Mouse (Mus musculus) G1E (cell line): ENCODE results near the gene Cpt1c. TPM values are rescaled to one million over a fixed set of nuclear protein-coding genes. Genes with fewer than 3 reads are reported as not detected.

Experiments
- ATAC-seq: 2 replicates; pipeline ENCODE4 v1.8.0; 2016; ENCODE audit warnings: mild to moderate bottlenecking; ENCODE audit not compliant: insufficient number of reproducible peaks, poor library complexity, low FRiP score, severe bottlenecking; ENCODE audit errors: extremely low read depth
- DNase-seq: peaks from one replicate; pipeline ENCODE4 v3.0.0; 2012; ENCODE audit warnings: low spot score
- H3K27me3 ChIP-seq: 2 replicates; pipeline ENCODE4 v1.6.1; 2012; ENCODE audit warnings: mild to moderate bottlenecking, low read length, inconsistent platforms; ENCODE audit not compliant: insufficient read depth
- H3K36me3 ChIP-seq: replicated peaks from 2 replicates; pipeline ENCODE3; 2012; ENCODE audit warnings: mild to moderate bottlenecking, inconsistent platforms
- H3K4me1 ChIP-seq: 2 replicates; pipeline ENCODE4 v1.6.1; 2012; ENCODE audit warnings: low read depth, low read length, inconsistent platforms, mixed read lengths; ENCODE audit not compliant: insufficient read depth
- H3K4me3 ChIP-seq: 2 replicates; pipeline ENCODE4 v1.5.1; 2012; ENCODE audit warnings: low read depth, mild to moderate bottlenecking, inconsistent platforms, low read length, moderate library complexity, mixed read lengths
- H3K9me3 ChIP-seq: replicated peaks from 2 replicates; pipeline ENCODE4 v1.6.1; 2012; ENCODE audit warnings: inconsistent platforms
- CTCF ChIP-seq: IDR thresholded peaks from 2 replicates; pipeline ENCODE4 v1.5.1; 2012; ENCODE audit warnings: low read depth, low read length, inconsistent platforms, mixed read lengths
- GATA1 ChIP-seq: IDR thresholded peaks from 2 replicates; pipeline ENCODE4 v1.6.1; 2012; ENCODE audit warnings: borderline replicate concordance, low read length, inconsistent platforms, mixed read lengths
- GATA2 ChIP-seq: IDR thresholded peaks from 2 replicates; pipeline ENCODE4 v1.6.1; 2012; ENCODE audit warnings: low read depth, low read length, inconsistent platforms, borderline replicate concordance
- POLR2AphosphoS5 ChIP-seq: IDR thresholded peaks from 2 replicates; pipeline ENCODE4 v1.6.1; 2012; ENCODE audit warnings: low read depth, low read length, inconsistent platforms; ENCODE audit not compliant: insufficient replicate concordance
- TAL1 ChIP-seq: conservative IDR thresholded peaks from 2 replicates; pipeline ENCODE4 v1.6.1; 2012; ENCODE audit warnings: low read depth, low read length, inconsistent platforms, mixed read lengths
- polyA plus RNA-seq: library from polyadenylated mRNA; stranded (reverse); fragments of >175 nt; gene quantifications from 2 replicates; pipeline ENCODE4 v1.2.3, GENCODE M21; 2012
- total RNA-seq, 2 experiments: library from RNA; stranded (forward) in 1 of 2; stranded (reverse) in 1 of 2; fragments of 200-1000 nt in 1 of 2; fragments of >200 nt in 1 of 2; fragmentation: Nextera tagmentation in 1 of 2; gene quantifications; 2 replicates each; pipeline ENCODE4 v1.2.3; 2014 to 2017

The Cpt1c gene
- total and polyA plus RNA-seq, 3 experiments = 0.11 to 2.4 (median 0.28) TPM

GRCm38 (mm10) chr7:44916881-44917280, 57.8 kb downstream of the Cpt1c start:
- no peak for ATAC-seq
- H3K9me3 ChIP-seq = no peaks in the 10 kb centered on the region
- peaks cover 11% of the 10 kb centered on the region for H3K4me1 ChIP-seq
- no peak for DNase-seq
- H3K4me3 ChIP-seq = no peak overlapping the region
- peaks cover 95% of the 10 kb centered on the region for H3K36me3 ChIP-seq
- H3K27me3 ChIP-seq = no peaks in the 10 kb centered on the region
- TF ChIP-seq GATA1 = no peak

GRCm38 (mm10) chr7:44916191-44916590, 58.5 kb downstream of the Cpt1c start:
- Histone ChIP-seq H3K9me3 (no peaks in the 10 kb centered on the region), H3K4me1 (peaks cover 7% of the 10 kb centered on the region), H3K4me3 (no peak overlapping the region), H3K36me3 (peaks cover 96% of the 10 kb centered on the region), H3K27me3 (no peaks in the 10 kb centered on the region)
- ATAC-seq (no peak), DNase-seq (no peak)
- TF ChIP-seq GATA2 (no peak), CTCF (no peak), GATA1 (no peak), TAL1 (no peak), POLR2AphosphoS5 (no peak)

GRCm38 (mm10) chr7:44915314-44915713, 59.3 kb downstream of the Cpt1c start:
- Histone ChIP-seq H3K4me3 (no peak overlapping the region), H3K36me3 (peaks cover 96% of the 10 kb centered on the region), H3K4me1 (peaks cover 7% of the 10 kb centered on the region), H3K27me3 (no peaks in the 10 kb centered on the region), H3K9me3 (no peaks in the 10 kb centered on the region)
- DNase-seq (no peak), ATAC-seq (no peak)
- no peak for TF ChIP-seq GATA1
- TF ChIP-seq TAL1 = no peak
- TF ChIP-seq POLR2AphosphoS5 = no peak
- no peak for TF ChIP-seq GATA2
- TF ChIP-seq CTCF = no peak

- no peak overlapping the region for H3K4me3 ChIP-seq
- DNase-seq = no peak
- TF ChIP-seq GATA2 (no peak), POLR2AphosphoS5 (no peak), GATA1 (no peak), TAL1 (no peak), CTCF (no peak)
- peaks cover 7% of the 10 kb centered on the region for H3K4me1 ChIP-seq
- H3K9me3 ChIP-seq = no peaks in the 10 kb centered on the region
- no peak for ATAC-seq
- no peaks in the 10 kb centered on the region for H3K27me3 ChIP-seq
- peaks cover 98% of the 10 kb centered on the region for H3K36me3 ChIP-seq
These were observed 60.3 kb downstream of the Cpt1c start for GRCm38 (mm10) chr7:44914396-44914795.

Other genes with a start within 250 kb of the Cpt1c start
Only the 20 nearest of the 35 such genes appear.
- 13.3 and 14.4 TPM in 2 replicates for gene Akt1s1, start 125.9 kb downstream of the Cpt1c start, total RNA-seq (2014; fragmentation: Nextera tagmentation)
- 23.7 and 32.5 TPM in 2 replicates for gene Akt1s1, start 125.9 kb downstream of the Cpt1c start, total RNA-seq (2017)
- gene Akt1s1, start 125.9 kb downstream of the Cpt1c start, polyA plus RNA-seq = 290 and 566 TPM in 2 replicates
- gene Tbc1d17, start 125.8 kb downstream of the Cpt1c start, total RNA-seq (2014; fragmentation: Nextera tagmentation) = 32.3 and 33.5 TPM in 2 replicates
- 25.7 and 33.5 TPM in 2 replicates for gene Tbc1d17, start 125.8 kb downstream of the Cpt1c start, total RNA-seq (2017)
- 65.4 and 75.7 TPM in 2 replicates for gene Tbc1d17, start 125.8 kb downstream of the Cpt1c start, polyA plus RNA-seq
- gene Pnkp, start 117.7 kb downstream of the Cpt1c start, total RNA-seq (2014; fragmentation: Nextera tagmentation) = 20.5 and 35.8 TPM in 2 replicates
- gene Pnkp, start 117.7 kb downstream of the Cpt1c start, total RNA-seq (2017) = 28.2 and 36.2 TPM in 2 replicates
- 33.0 and 35.9 TPM in 2 replicates for gene Pnkp, start 117.7 kb downstream of the Cpt1c start, polyA plus RNA-seq
- 65.9 and 75.4 TPM in 2 replicates for gene Ptov1, start 105.1 kb downstream of the Cpt1c start, total RNA-seq (2014; fragmentation: Nextera tagmentation)
- gene Ptov1, start 105.1 kb downstream of the Cpt1c start, total RNA-seq (2017) = 27.2 and 33.2 TPM in 2 replicates
- gene Ptov1, start 105.1 kb downstream of the Cpt1c start, polyA plus RNA-seq = 145 and 150 TPM in 2 replicates
- gene Med25, start 82.1 kb downstream of the Cpt1c start, total RNA-seq (2014; fragmentation: Nextera tagmentation) = 77.5 and 96.6 TPM in 2 replicates
- gene Med25, start 82.1 kb downstream of the Cpt1c start, total RNA-seq (2017) = 14.0 and 16.5 TPM in 2 replicates
- gene Med25, start 82.1 kb downstream of the Cpt1c start, polyA plus RNA-seq = 367 and 482 TPM in 2 replicates
- gene Fuz, start 78.8 kb downstream of the Cpt1c start, total RNA-seq (2014; fragmentation: Nextera tagmentation) = 13.6 and 17.8 TPM in 2 replicates
- gene Fuz, start 78.8 kb downstream of the Cpt1c start, total RNA-seq (2017) = 16.8 and 19.0 TPM in 2 replicates
- gene Fuz, start 78.8 kb downstream of the Cpt1c start, polyA plus RNA-seq = 37.5 and 49.0 TPM in 2 replicates
- 68.8 and 98.0 TPM in 2 replicates for gene Ap2a1, start 45.4 kb downstream of the Cpt1c start, total RNA-seq (2014; fragmentation: Nextera tagmentation)
- 19.8 and 30.8 TPM in 2 replicates for gene Ap2a1, start 45.4 kb downstream of the Cpt1c start, total RNA-seq (2017)
- gene Ap2a1, start 45.4 kb downstream of the Cpt1c start, polyA plus RNA-seq = 92.1 and 98.8 TPM in 2 replicates
- not detected in 2 replicates for gene Tsks, start 31.6 kb downstream of the Cpt1c start, total RNA-seq (2014; fragmentation: Nextera tagmentation)
- not detected in 2 replicates for gene Tsks, start 31.6 kb downstream of the Cpt1c start, total RNA-seq (2017)
- gene Tsks, start 31.6 kb downstream of the Cpt1c start, polyA plus RNA-seq = 0.29 and 0.44 TPM in 2 replicates
- 165 and 169 TPM in 2 replicates for gene Prmt1, start 11.7 kb upstream of the Cpt1c start, total RNA-seq (2014; fragmentation: Nextera tagmentation)
- 97.2 and 113 TPM in 2 replicates for gene Prmt1, start 11.7 kb upstream of the Cpt1c start, total RNA-seq (2017)
- 89.5 and 105 TPM in 2 replicates for gene Prmt1, start 11.7 kb upstream of the Cpt1c start, polyA plus RNA-seq
- 129 and 135 TPM in 2 replicates for gene Irf3, start 22.8 kb upstream of the Cpt1c start, total RNA-seq (2014; fragmentation: Nextera tagmentation)
- 107 and 135 TPM in 2 replicates for gene Irf3, start 22.8 kb upstream of the Cpt1c start, total RNA-seq (2017)
- 65.6 and 87.1 TPM in 2 replicates for gene Irf3, start 22.8 kb upstream of the Cpt1c start, polyA plus RNA-seq
- gene Bcl2l12, start 23.9 kb upstream of the Cpt1c start, total RNA-seq (2014; fragmentation: Nextera tagmentation) = 11.1 and 13.9 TPM in 2 replicates
- gene Bcl2l12, start 23.9 kb upstream of the Cpt1c start, total RNA-seq (2017) = 15.6 and 20.4 TPM in 2 replicates
- gene Bcl2l12, start 23.9 kb upstream of the Cpt1c start, polyA plus RNA-seq = 65.9 and 74.6 TPM in 2 replicates
- 66.0 and 111 TPM in 2 replicates for gene Scaf1, start 41.5 kb upstream of the Cpt1c start, total RNA-seq (2014; fragmentation: Nextera tagmentation)
- 11.3 and 13.5 TPM in 2 replicates for gene Scaf1, start 41.5 kb upstream of the Cpt1c start, total RNA-seq (2017)
- 203 and 244 TPM in 2 replicates for gene Scaf1, start 41.5 kb upstream of the Cpt1c start, polyA plus RNA-seq
- gene Rras, start 43.1 kb upstream of the Cpt1c start, total RNA-seq (2014; fragmentation: Nextera tagmentation) = 16.3 and 22.1 TPM in 2 replicates
- 3.1 and 3.2 TPM in 2 replicates for gene Rras, start 43.1 kb upstream of the Cpt1c start, total RNA-seq (2017)
- 5.6 and 6.9 TPM in 2 replicates for gene Rras, start 43.1 kb upstream of the Cpt1c start, polyA plus RNA-seq
- gene Prr12, start 78.0 kb upstream of the Cpt1c start, total RNA-seq (2014; fragmentation: Nextera tagmentation) = 36.7 and 42.4 TPM in 2 replicates
- 1.6 and 2.0 TPM in 2 replicates for gene Prr12, start 78.0 kb upstream of the Cpt1c start, total RNA-seq (2017)
- 91.6 and 98.4 TPM in 2 replicates for gene Prr12, start 78.0 kb upstream of the Cpt1c start, polyA plus RNA-seq
- gene Nosip, start 87.6 kb upstream of the Cpt1c start, total RNA-seq (2014; fragmentation: Nextera tagmentation) = 43.6 and 49.1 TPM in 2 replicates
- 38.9 and 49.4 TPM in 2 replicates for gene Nosip, start 87.6 kb upstream of the Cpt1c start, total RNA-seq (2017)
- gene Nosip, start 87.6 kb upstream of the Cpt1c start, polyA plus RNA-seq = 104 and 110 TPM in 2 replicates
- gene Prrg2, start 87.8 kb upstream of the Cpt1c start, total RNA-seq (2014; fragmentation: Nextera tagmentation) = 11.5 and 17.8 TPM in 2 replicates
- 6.8 and 9.5 TPM in 2 replicates for gene Prrg2, start 87.8 kb upstream of the Cpt1c start, total RNA-seq (2017)
- gene Prrg2, start 87.8 kb upstream of the Cpt1c start, polyA plus RNA-seq = 34.7 and 38.8 TPM in 2 replicates
- gene Rcn3, start 117.4 kb upstream of the Cpt1c start, total RNA-seq (2014; fragmentation: Nextera tagmentation) = 0.49 TPM in 1 of 2 replicates, not detected in the other
- not detected in 2 replicates for gene Rcn3, start 117.4 kb upstream of the Cpt1c start, total RNA-seq (2017)
- gene Rcn3, start 117.4 kb upstream of the Cpt1c start, polyA plus RNA-seq = 0.31 and 0.33 TPM in 2 replicates
- gene Fcgrt, start 129.0 kb upstream of the Cpt1c start, total RNA-seq (2014; fragmentation: Nextera tagmentation) = not detected in 2 replicates
- not detected in 2 replicates for gene Fcgrt, start 129.0 kb upstream of the Cpt1c start, total RNA-seq (2017)
- gene Fcgrt, start 129.0 kb upstream of the Cpt1c start, polyA plus RNA-seq = not detected in 2 replicates
- gene Rps11, start 149.6 kb upstream of the Cpt1c start, total RNA-seq (2014; fragmentation: Nextera tagmentation) = 916 and 1,000 TPM in 2 replicates
- gene Rps11, start 149.6 kb upstream of the Cpt1c start, total RNA-seq (2017) = 1,298 and 1,329 TPM in 2 replicates
- gene Rps11, start 149.6 kb upstream of the Cpt1c start, polyA plus RNA-seq = 151 and 217 TPM in 2 replicates
- 1,386 and 1,478 TPM in 2 replicates for gene Rpl13a, start 153.9 kb upstream of the Cpt1c start, total RNA-seq (2014; fragmentation: Nextera tagmentation)
- gene Rpl13a, start 153.9 kb upstream of the Cpt1c start, total RNA-seq (2017) = 2,356 and 2,406 TPM in 2 replicates
- 5,469 and 6,084 TPM in 2 replicates for gene Rpl13a, start 153.9 kb upstream of the Cpt1c start, polyA plus RNA-seq